Mouse (Mus musculus): ENCODE data around the gene Hunk.

- TF ChIP-seq POLR2A (IDR thresholded peaks at IDR 0.05; ENCODE audit: borderline replicate concordance, extremely low read depth, insufficient read depth, insufficient read length, poor library complexity, severe bottlenecking) (no peak), CTCF (IDR thresholded peaks at IDR 0.05; ENCODE audit: borderline replicate concordance, extremely low read depth, insufficient read depth, insufficient read length) (no peak)
These were observed 38.6 kb downstream of the Hunk start for GRCm38 (mm10) chr16:90424391-90424790.

All from brain, embryonic 14.5 days (tissue).